8 mouse cellular contexts compared by ENCODE assay signal in genomic region chr15:102746488-102747285, GRCm38 (mm10). TPM values are rescaled to one million over a fixed set of nuclear protein-coding genes. Genes with fewer than 3 reads are reported as not detected.
DNase-seq lines count a peak whose midpoint lies in the region; ATAC-seq and TF ChIP-seq lines count a peak whose summit lies in the region.

No protein-coding gene starts in this region.

- no peak overlapping the region for H3K27ac ChIP-seq in embryonic fibroblast, embryonic 13.5 days (ENCODE audit: insufficient read depth, low read length)
- H3K27ac ChIP-seq in heart, postnatal 0 days (ENCODE audit: low read depth): no peak overlapping the region
- H3K27ac ChIP-seq in midbrain, embryonic 10.5 days (replicated peaks): peak overlapping the region; percentile 85
- H3K27ac ChIP-seq in small intestine, adult 2 months (ENCODE audit: insufficient read depth, low read depth, low read length): no peak overlapping the region

- intact Hi-C loops in heart, postnatal 25 days (cut with DNase I): no loop called here

- no peaks in the 10 kb centered on the region for H3K9me3 ChIP-seq in heart, postnatal 0 days (replicated peaks; ENCODE audit: control insufficient read depth, low read length)
- no peaks in the 10 kb centered on the region for H3K9me3 ChIP-seq in midbrain, embryonic 10.5 days (replicated peaks)

- TF ChIP-seq EP300 in heart, postnatal 0 days (IDR thresholded peaks at IDR 0.05; ENCODE audit: low read depth): no peak

- no peaks in the 10 kb centered on the region for H3K4me1 ChIP-seq in embryonic fibroblast, embryonic 13.5 days (ENCODE audit: control insufficient read depth, insufficient read depth, low read length)
- peaks cover 7% of the 10 kb centered on the region for H3K4me1 ChIP-seq in heart, postnatal 0 days (ENCODE audit: control insufficient read depth, insufficient read depth)
- peaks cover 70% of the 10 kb centered on the region for H3K4me1 ChIP-seq in midbrain, embryonic 10.5 days
- H3K4me1 ChIP-seq in small intestine, adult 2 months (ENCODE audit: control insufficient read depth, insufficient read depth, insufficient read length, low read length): no peaks in the 10 kb centered on the region

- peak overlapping the region; percentile 40 for H3K9ac ChIP-seq in heart, postnatal 0 days (replicated peaks; ENCODE audit: low read depth, low read length)

- no peak for TF ChIP-seq CTCF in embryonic fibroblast, embryonic 13.5 days (IDR thresholded peaks at IDR 0.05; ENCODE audit: borderline replicate concordance, insufficient read depth, low read length)
- no peak for TF ChIP-seq CTCF in heart, postnatal 0 days (IDR thresholded peaks at IDR 0.05; ENCODE audit: low read depth)
- no peak for TF ChIP-seq CTCF in small intestine, adult 2 months (IDR thresholded peaks at IDR 0.05; ENCODE audit: extremely low read depth, insufficient read length, insufficient replicate concordance, low read depth, low read length)

- no peak for TF ChIP-seq POLR2A in embryonic fibroblast, embryonic 13.5 days (IDR thresholded peaks at IDR 0.05; ENCODE audit: low read depth, low read length)
- TF ChIP-seq POLR2A in small intestine, adult 2 months (IDR thresholded peaks at IDR 0.05; ENCODE audit: low read depth, low read length): no peak

- ATAC-seq in heart, postnatal 0 days (ENCODE audit: insufficient read depth, low read depth): peak; percentile 63

- under 1% methylated on average over 72 of the region's 75 CpGs for WGBS in heart, postnatal 0 days
- under 1% methylated on average over 75 of the region's 75 CpGs for WGBS in midbrain, embryonic 10.5 days
- WGBS in small intestine, adult 2 months: 1% methylated on average over 75 of the region's 75 CpGs

- no peaks in the 10 kb centered on the region for H3K36me3 ChIP-seq in heart, postnatal 0 days (replicated peaks; ENCODE audit: control insufficient read depth, insufficient read depth, low read length)
- no peaks in the 10 kb centered on the region for H3K36me3 ChIP-seq in midbrain, embryonic 10.5 days
- no peaks in the 10 kb centered on the region for H3K36me3 ChIP-seq in small intestine, adult 2 months (ENCODE audit: control insufficient read depth, insufficient read depth, low read length)

- peak; percentile 35 to 44 for DNase-seq in heart, adult 18-20 months
- no peak for DNase-seq in heart, postnatal 25 days (ENCODE audit: low spot score)
- DNase-seq in adrenal gland, postnatal 14 days: peak; percentile 80
- no peak for DNase-seq in heart, postnatal 0 days (ENCODE audit: low spot score)
- DNase-seq in layer of hippocampus, adult 9-11 months: peak; percentile 70
- DNase-seq in midbrain, embryonic 10.5 days (ENCODE audit: low spot score): peak; percentile 70

- peak overlapping the region; percentile 32 for H3K4me3 ChIP-seq in embryonic fibroblast, embryonic 13.5 days (ENCODE audit: insufficient read depth, low read length)
- peak overlapping the region; percentile 50 for H3K4me3 ChIP-seq in heart, postnatal 0 days (ENCODE audit: low read depth, low read length)
- H3K4me3 ChIP-seq in midbrain, embryonic 10.5 days: peak overlapping the region; percentile 62
- peak overlapping the region; percentile 45 for H3K4me3 ChIP-seq in small intestine, adult 2 months (ENCODE audit: low read depth, low read length)

- H3K4me2 ChIP-seq in heart, postnatal 0 days (ENCODE audit: low read depth, low read length): peak overlapping the region; percentile 78

- peaks cover 70% of the 10 kb centered on the region for H3K27me3 ChIP-seq in heart, postnatal 0 days (ENCODE audit: control insufficient read depth, insufficient read depth, low read length)
- peaks cover 100% of the 10 kb centered on the region for H3K27me3 ChIP-seq in midbrain, embryonic 10.5 days (ENCODE audit: low read depth, poor library complexity, severe bottlenecking)
- H3K27me3 ChIP-seq in small intestine, adult 2 months (ENCODE audit: control insufficient read depth, insufficient read depth, low read length): peaks cover 42% of the 10 kb centered on the region

RNA-seq across cellular contexts. Expression of gene Calcoco1, which starts 24.7 kb away (rescaled TPM):
- 100 to 1,000 TPM; 105 to 119 TPM for total RNA-seq in heart, adult 18-20 months (2021)
- 100 to 1,000 TPM in 1 of 2 experiments, 10 to 100 TPM in 1; 93.5 to 106 TPM for total RNA-seq in heart, postnatal 25 days (2021)
- total RNA-seq in adrenal gland, postnatal 14 days (2021): 85.8 and 96.7 TPM in 2 replicates
- 35.0 and 44.0 TPM in 2 replicates for polyA plus RNA-seq in embryonic fibroblast, embryonic 13.5 days (2011; ENCODE audit: insufficient read length, low read depth, missing spikeins)
- 85.9 and 89.5 TPM in 2 replicates for total RNA-seq in heart, postnatal 0 days (2014; rRNA removed; ENCODE audit: low replicate concordance)
- 80.7 and 82.9 TPM in 2 replicates for polyA plus RNA-seq in heart, postnatal 0 days (2015; fragmentation: Nextera tagmentation; extraction: Ambion mirVana)
- polyA plus RNA-seq in midbrain, embryonic 10.5 days (2016; fragmentation: Nextera tagmentation; extraction: Ambion mirVana): 26.0 and 31.1 TPM in 2 replicates
- 7.1 and 15.6 TPM in 2 replicates for polyA plus RNA-seq in small intestine, adult 2 months (2012; rRNA removed)

Comparison
In these comparisons a context has a peak if more than half of its experiments do, and no peak if none do; other contexts are left out.
1. DNase-seq: peak in heart, adult 18-20 months (2 of 2), adrenal gland, postnatal 14 days (single experiment), layer of hippocampus, adult 9-11 months (single experiment) and midbrain, embryonic 10.5 days (single experiment); none in heart, postnatal 25 days (single experiment) and heart, postnatal 0 days (single experiment).
2. Peak in every context shown above with its lines, with median percentiles within 50 percentile points of each other: H3K4me3 ChIP-seq.